Mouse (Mus musculus) fat pad, adult 2 months (tissue): ENCODE measurements around the gene Tcf7l2.
A peak's percentile ranks its signal among the peaks of the same experiment; 100 is the strongest.

ENCODE experiments used
- DNase-seq: peaks from one replicate; pipeline ENCODE4 v3.0.0-alpha.2; 2011; ENCODE audit warnings: low read depth, low spot score; ENCODE audit errors: extremely low read depth

Tcf7l2 gene

GRCm38 (mm10) chr19:55825001-55825827, 83.6 kb downstream of the Tcf7l2 start:
- DNase-seq = no peak

- DNase-seq = no peak
Observed at GRCm38 (mm10) chr19:55825951-55826507, 84.4 kb downstream of the Tcf7l2 start.

- no peak for DNase-seq
Observed at GRCm38 (mm10) chr19:55827613-55828259, 86.1 kb downstream of the Tcf7l2 start.

GRCm38 (mm10) chr19:55830976-55831559, 89.4 kb downstream of the Tcf7l2 start:
- no peak for DNase-seq

GRCm38 (mm10) chr19:55832122-55832521, 90.5 kb downstream of the Tcf7l2 start:
- DNase-seq = no peak

GRCm38 (mm10) chr19:55833807-55834385, 92.3 kb downstream of the Tcf7l2 start:
- no peak for DNase-seq

- no peak for DNase-seq
Observed at GRCm38 (mm10) chr19:55836930-55837687, 95.5 kb downstream of the Tcf7l2 start.

GRCm38 (mm10) chr19:55837924-55838323, 96.3 kb downstream of the Tcf7l2 start:
- DNase-seq = no peak

- peak; percentile 43 for DNase-seq
Observed at GRCm38 (mm10) chr19:55838389-55839035, 96.9 kb downstream of the Tcf7l2 start.

GRCm38 (mm10) chr19:55839036-55839555, 97.5 kb downstream of the Tcf7l2 start:
- no peak for DNase-seq

- no peak for DNase-seq
Observed at GRCm38 (mm10) chr19:55840499-55841121, 99.0 kb downstream of the Tcf7l2 start.

GRCm38 (mm10) chr19:55842046-55842445, 100.4 kb downstream of the Tcf7l2 start:
- DNase-seq = no peak

GRCm38 (mm10) chr19:55843111-55843887, 101.7 kb downstream of the Tcf7l2 start:
- DNase-seq = no peak

- DNase-seq = peak; percentile 45
Observed at GRCm38 (mm10) chr19:55845702-55846101, 104.1 kb downstream of the Tcf7l2 start.

- DNase-seq = no peak
Observed at GRCm38 (mm10) chr19:55846256-55846655, 104.6 kb downstream of the Tcf7l2 start.

- DNase-seq = no peak
Observed at GRCm38 (mm10) chr19:55847043-55847442, 105.4 kb downstream of the Tcf7l2 start.

- DNase-seq = no peak
Observed at GRCm38 (mm10) chr19:55850402-55851078, 108.9 kb downstream of the Tcf7l2 start.
